In genomic region chr9:41734925-41735447, GRCm38 (mm10) we compare ENCODE assay signal across 9 mouse cellular contexts.
DNase-seq lines count a peak whose midpoint lies in the region; ATAC-seq lines count a peak whose summit lies in the region.
"Had no signal": no experiment of that assay in that cellular context is flagged by ENCODE, and none has a peak within 500 bp of the region (broad histone marks: within the 10 kb centered on the region; RNA-seq: fewer than 3 reads in every experiment).

No protein-coding gene starts in this region.

- H3K4me3 ChIP-seq in liver, embryonic 11.5 days (ENCODE audit: low read depth, low read length): 0 out of 2 replicates have a peak overlapping the region, but pooled peaks have one; percentile 27
- H3K4me3 ChIP-seq in embryonic facial prominence, embryonic 14.5 days (ENCODE audit: low read depth, low read length): peak overlapping the region; percentile 32
- H3K4me3 ChIP-seq in intestine, embryonic 14.5 days (ENCODE audit: low read depth, low read length): peak overlapping the region; percentile 34; the same call in 1 of the 2 replicates
- H3K4me3 ChIP-seq in neural tube, embryonic 13.5 days: peak overlapping the region; percentile 38

- no peaks in the 10 kb centered on the region for H3K4me1 ChIP-seq in liver, embryonic 11.5 days (replicated peaks; ENCODE audit: control insufficient read depth, insufficient read depth, low read length)
- peaks cover 18% of the 10 kb centered on the region for H3K4me1 ChIP-seq in embryonic facial prominence, embryonic 14.5 days (ENCODE audit: control insufficient read depth, insufficient read depth, low read length)
- H3K4me1 ChIP-seq in intestine, embryonic 14.5 days (replicated peaks; ENCODE audit: control insufficient read depth, insufficient read depth, low read length): peaks cover 14% of the 10 kb centered on the region
- H3K4me1 ChIP-seq in neural tube, embryonic 13.5 days (replicated peaks): peaks cover 28% of the 10 kb centered on the region
- H3K4me1 ChIP-seq: liver, embryonic 13.5 days had no signal

- H3K36me3 ChIP-seq in liver, embryonic 11.5 days (ENCODE audit: control insufficient read depth, insufficient read depth, low read length): no peaks in the 10 kb centered on the region
- no peaks in the 10 kb centered on the region for H3K36me3 ChIP-seq in embryonic facial prominence, embryonic 14.5 days (ENCODE audit: control insufficient read depth, insufficient read depth, low read length)
- H3K36me3 ChIP-seq in intestine, embryonic 14.5 days (ENCODE audit: control insufficient read depth, insufficient read depth, low read length): no peaks in the 10 kb centered on the region
- H3K36me3 ChIP-seq in neural tube, embryonic 13.5 days: no peaks in the 10 kb centered on the region
- H3K36me3 ChIP-seq: liver, embryonic 13.5 days had no signal

- no peak for ATAC-seq in liver, embryonic 11.5 days (replicated peaks; ENCODE audit: low FRiP score)
- ATAC-seq in embryonic facial prominence, embryonic 14.5 days (ENCODE audit: low read depth): no peak
- no peak for ATAC-seq in intestine, embryonic 14.5 days (replicated peaks; ENCODE audit: low FRiP score, low TSS enrichment, low read depth)
- ATAC-seq in neural tube, embryonic 13.5 days (ENCODE audit: low read depth): no peak; the same call in 1 of the 2 replicates
- no peak for ATAC-seq in activated CD4-positive, CD25-positive, alpha-beta regulatory T cell, adult 4 months

- WGBS in liver, embryonic 11.5 days: 13% methylated on average over 8 of the region's 8 CpGs
- WGBS in embryonic facial prominence, embryonic 14.5 days: 19% methylated on average over 8 of the region's 8 CpGs
- WGBS in intestine, embryonic 14.5 days: 24% methylated on average over 8 of the region's 8 CpGs
- WGBS in neural tube, embryonic 13.5 days: 16% methylated on average over 8 of the region's 8 CpGs

- H3K9ac ChIP-seq in liver, embryonic 11.5 days (ENCODE audit: low read depth, low read length): no peak overlapping the region
- H3K9ac ChIP-seq in embryonic facial prominence, embryonic 14.5 days (ENCODE audit: low read depth, low read length): peak overlapping the region; percentile 56
- peak overlapping the region; percentile 42; the same call in 1 of the 2 replicates for H3K9ac ChIP-seq in intestine, embryonic 14.5 days (ENCODE audit: low read length)
- peak overlapping the region; percentile 78 for H3K9ac ChIP-seq in neural tube, embryonic 13.5 days
- H3K9ac ChIP-seq: liver, embryonic 13.5 days had no signal

- H3K27me3 ChIP-seq in liver, embryonic 11.5 days (replicated peaks; ENCODE audit: control insufficient read depth, insufficient read depth, low read length): peaks cover 9% of the 10 kb centered on the region; the same call in 1 of the 2 replicates
- H3K27me3 ChIP-seq in embryonic facial prominence, embryonic 14.5 days (replicated peaks; ENCODE audit: control insufficient read depth, insufficient read depth, low read length): no peaks in the 10 kb centered on the region
- H3K27me3 ChIP-seq in intestine, embryonic 14.5 days (replicated peaks; ENCODE audit: control insufficient read depth, insufficient read depth, low read length): no peaks in the 10 kb centered on the region
- no peaks in the 10 kb centered on the region for H3K27me3 ChIP-seq in neural tube, embryonic 13.5 days

- H3K27ac ChIP-seq in liver, embryonic 11.5 days (ENCODE audit: low read depth, low read length): peak overlapping the region; percentile 34; the same call in 1 of the 2 replicates
- peak overlapping the region; percentile 94 for H3K27ac ChIP-seq in embryonic facial prominence, embryonic 14.5 days (replicated peaks; ENCODE audit: low read depth, low read length)
- H3K27ac ChIP-seq in intestine, embryonic 14.5 days (ENCODE audit: low read depth): peak overlapping the region; percentile 88
- peak overlapping the region; percentile 99 for H3K27ac ChIP-seq in neural tube, embryonic 13.5 days (replicated peaks)
- H3K27ac ChIP-seq: liver, embryonic 13.5 days had no signal

- DNase-seq in liver, embryonic 11.5 days (ENCODE audit: low spot score): no peak
- no peak for DNase-seq in liver
- DNase-seq in embryonic facial prominence, embryonic 14.5 days (ENCODE audit: low spot score): no peak
- DNase-seq in intestine, embryonic 14.5 days (ENCODE audit: low spot score): no peak
- DNase-seq in urinary bladder, adult 2 months (ENCODE audit: low spot score): no peak
- no peak for DNase-seq in left cerebral cortex, postnatal 36 days (ENCODE audit: low spot score in 2 of 2)
- DNase-seq: liver, embryonic 13.5 days had no signal

- peak overlapping the region; percentile 56 for H3K4me2 ChIP-seq in liver, embryonic 11.5 days
- H3K4me2 ChIP-seq in embryonic facial prominence, embryonic 14.5 days (ENCODE audit: low read depth, low read length): peak overlapping the region; percentile 71
- H3K4me2 ChIP-seq in intestine, embryonic 14.5 days (ENCODE audit: low read length): peak overlapping the region; percentile 77
- H3K4me2 ChIP-seq in neural tube, embryonic 13.5 days: peak overlapping the region; percentile 63

- intact Hi-C loops in left cerebral cortex, postnatal 36 days (cut with DNase I): loop anchor here (2.0 to 10.0 kb wide), 3 partner anchors 120 to 216 kb away; no protein-coding TSS in a partner anchor

- no peaks in the 10 kb centered on the region for H3K9me3 ChIP-seq in liver, embryonic 11.5 days (ENCODE audit: control insufficient read depth, low read length)
- no peaks in the 10 kb centered on the region for H3K9me3 ChIP-seq in embryonic facial prominence, embryonic 14.5 days (ENCODE audit: control insufficient read depth, low read length)
- no peaks in the 10 kb centered on the region for H3K9me3 ChIP-seq in intestine, embryonic 14.5 days (ENCODE audit: control insufficient read depth, low read length)
- no peaks in the 10 kb centered on the region for H3K9me3 ChIP-seq in neural tube, embryonic 13.5 days
- H3K9me3 ChIP-seq: liver, embryonic 13.5 days had no signal

Comparison
In these comparisons a context has a peak if more than half of its experiments do, and no peak if none do; other contexts are left out.
1. H3K27ac ChIP-seq: peak in every context shown above with its lines; median percentile 99 in neural tube, embryonic 13.5 days; 94 in embryonic facial prominence, embryonic 14.5 days; 88 in intestine, embryonic 14.5 days; 34 in liver, embryonic 11.5 days.